Mouse (Mus musculus) erythroid progenitor cell, adult 5-6 weeks (primary cell): ENCODE measurements at regions not wholly inside any gene's neighbourhood (a gene's known extent, or its start where the extent isn't known, plus 50 kb on each side); places are given as distances from the start of the nearest gene placed in this dataset.
"Not testable (repeated sequence)": the region's sequence is repeated elsewhere in the genome, so short reads cannot be mapped to it uniquely, and the experiment has no call there.

Experiments
- ATAC-seq: replicated peaks from 2 replicates; pipeline ENCODE4 v1.8.0; 2016; ENCODE audit warnings: moderate number of reproducible peaks, mild to moderate bottlenecking, moderate TSS enrichment, inconsistent platforms; ENCODE audit not compliant: poor library complexity, low FRiP score, severe bottlenecking

DNA sequence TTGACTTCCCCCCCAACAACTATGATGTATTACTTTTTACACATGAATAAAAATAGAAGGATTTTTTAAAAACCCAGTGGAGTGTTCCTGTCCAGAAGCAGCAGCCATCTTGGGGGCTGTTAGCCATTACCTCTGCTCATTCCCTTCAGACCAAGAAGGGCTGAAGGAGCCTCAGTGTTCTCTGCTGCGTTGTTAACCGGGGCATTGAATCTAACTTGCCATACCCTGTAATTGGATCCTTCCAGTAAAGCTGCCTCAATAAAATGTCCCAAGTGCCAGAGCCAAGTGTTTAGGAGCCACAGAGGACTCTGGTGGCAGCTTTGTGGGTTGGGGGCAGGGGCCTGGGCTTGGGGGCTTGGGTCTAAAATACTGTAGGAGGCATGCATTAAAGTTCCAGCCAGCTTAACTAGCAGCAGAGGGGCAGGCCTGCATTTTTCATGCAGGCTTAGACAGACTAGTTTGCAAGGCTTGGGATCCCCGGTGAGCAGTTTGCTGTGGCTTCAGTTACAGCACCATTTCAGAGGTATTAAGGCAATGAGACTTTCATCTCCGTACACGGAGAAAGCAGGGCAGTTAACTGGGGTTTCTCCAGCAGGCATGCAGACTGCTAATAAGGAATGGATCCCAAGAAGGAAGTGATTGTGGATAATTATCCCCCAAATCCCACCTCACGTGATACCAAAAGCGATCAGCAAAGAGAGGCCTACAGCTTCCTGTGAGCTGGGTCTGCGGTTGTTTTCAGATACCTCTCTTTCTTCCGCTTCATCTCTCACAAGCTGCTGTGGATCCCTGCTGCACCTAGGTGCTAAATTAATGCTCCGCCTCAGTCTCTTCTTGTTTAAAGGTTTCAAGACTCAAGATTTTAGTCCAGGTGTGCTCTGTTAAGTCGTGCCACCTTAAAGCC is 462.4 kb upstream of the Clint1 start:
- no peak for ATAC-seq

DNA sequence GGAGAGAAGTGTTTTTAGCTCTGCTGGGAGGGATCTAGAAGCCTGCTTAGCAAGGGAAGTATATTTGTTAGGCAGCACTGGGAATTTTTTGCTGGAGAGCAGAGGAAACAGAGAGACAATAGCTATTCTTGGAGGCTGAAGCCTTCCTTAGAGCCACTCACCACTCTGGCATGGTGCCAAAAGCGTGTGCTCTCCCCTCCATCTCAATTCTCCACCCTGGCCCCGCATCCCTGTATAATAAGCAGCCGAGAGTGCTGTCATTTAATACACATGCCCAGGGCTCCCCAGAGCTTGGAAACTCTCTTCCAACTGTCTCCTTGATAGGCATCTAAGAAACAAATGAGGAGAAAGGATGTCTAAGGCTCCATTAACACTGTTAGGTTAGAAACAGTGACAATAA is 455.8 kb upstream of the Clint1 start:
- no peak for ATAC-seq

GRCm38 (mm10) chr11:45398188-45398587 is 453.7 kb upstream of the Clint1 start:
- no peak for ATAC-seq

DNA sequence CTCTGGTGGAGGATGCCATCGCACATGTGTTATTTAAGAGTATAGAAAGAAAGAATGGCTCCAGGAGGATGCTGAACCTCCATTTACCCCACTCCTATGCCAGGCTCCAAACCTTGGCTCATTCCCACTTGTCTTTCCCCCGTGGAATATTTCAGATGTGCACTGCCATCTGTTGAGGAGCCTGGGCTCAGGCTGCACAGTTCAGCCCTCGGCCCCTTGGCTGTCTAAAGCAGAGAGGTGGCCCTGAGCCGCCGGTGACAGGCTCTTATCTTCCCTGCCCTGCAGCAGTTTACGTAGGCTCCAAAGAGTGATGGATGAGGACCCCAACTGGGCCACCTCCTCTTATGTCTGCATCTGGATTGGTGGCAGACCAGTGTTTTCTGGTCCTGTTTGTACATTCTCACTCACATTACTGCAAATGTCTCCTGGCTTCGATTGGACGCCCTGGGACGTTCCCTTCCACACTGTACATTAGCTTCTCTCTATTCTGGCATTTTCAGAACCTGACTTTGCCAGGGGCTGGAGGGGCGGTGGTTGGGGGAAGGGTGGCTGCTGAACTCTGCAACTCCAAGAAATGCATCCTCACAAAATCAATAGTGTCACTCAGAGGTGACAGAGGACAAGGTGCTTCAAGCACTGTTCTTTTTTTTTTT is 447.3 kb upstream of the Clint1 start:
- ATAC-seq = no peak

DNA sequence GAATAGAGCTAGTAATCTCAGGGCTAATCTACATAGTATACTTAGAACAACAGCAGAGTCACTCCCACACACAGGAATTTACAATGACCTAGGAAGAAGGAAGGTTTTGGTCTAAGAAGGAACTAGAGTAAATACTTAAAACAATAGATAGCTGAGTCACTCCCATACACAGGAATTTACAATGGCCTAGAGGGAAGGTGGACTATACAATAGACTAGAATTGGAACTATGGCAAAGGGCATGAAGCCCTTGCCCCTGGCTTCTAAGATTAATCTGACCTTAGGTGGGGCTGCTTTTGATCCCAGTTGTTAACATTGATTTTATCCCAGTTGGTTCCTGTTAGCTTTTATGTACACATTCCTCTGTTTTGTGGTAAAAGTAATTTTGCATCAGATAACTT is 427.8 kb upstream of the Clint1 start:
- ATAC-seq = not testable (repeated sequence)

DNA sequence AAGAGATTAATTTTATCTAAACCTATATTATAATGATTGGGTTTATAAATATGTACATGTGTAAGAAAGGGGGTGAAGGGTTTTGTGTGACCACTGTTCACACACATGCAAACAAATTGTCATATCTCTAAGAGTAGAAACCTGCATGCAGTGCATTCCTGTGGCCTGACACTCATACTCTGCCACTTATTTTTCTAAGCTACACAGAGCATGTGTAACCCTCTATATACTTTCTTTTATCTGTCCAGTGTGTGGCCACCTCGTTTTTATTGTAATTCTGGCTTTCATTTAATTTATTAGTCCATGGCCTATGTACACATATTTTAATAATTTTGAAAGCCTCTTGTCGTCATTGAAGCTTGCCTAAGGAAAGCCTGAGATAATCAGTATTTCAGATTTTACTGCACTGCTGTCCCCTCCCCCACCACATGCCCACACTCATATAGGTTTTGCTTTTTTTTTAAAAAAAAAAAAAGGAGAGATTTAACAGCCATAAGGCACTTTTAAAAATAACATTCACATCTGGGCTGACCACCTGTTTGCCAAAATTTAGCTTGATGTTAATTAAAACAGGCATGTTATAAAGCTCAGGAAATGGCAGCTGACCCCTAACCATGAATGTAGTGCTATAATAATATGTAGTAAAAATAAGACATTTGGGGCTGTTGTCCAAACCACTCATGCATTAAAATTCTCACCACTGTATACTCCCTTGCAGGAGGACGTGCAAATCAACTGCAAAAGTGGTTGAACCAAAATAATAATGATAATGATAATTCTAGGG is 410.7 kb upstream of the Clint1 start:
- ATAC-seq = no peak

DNA sequence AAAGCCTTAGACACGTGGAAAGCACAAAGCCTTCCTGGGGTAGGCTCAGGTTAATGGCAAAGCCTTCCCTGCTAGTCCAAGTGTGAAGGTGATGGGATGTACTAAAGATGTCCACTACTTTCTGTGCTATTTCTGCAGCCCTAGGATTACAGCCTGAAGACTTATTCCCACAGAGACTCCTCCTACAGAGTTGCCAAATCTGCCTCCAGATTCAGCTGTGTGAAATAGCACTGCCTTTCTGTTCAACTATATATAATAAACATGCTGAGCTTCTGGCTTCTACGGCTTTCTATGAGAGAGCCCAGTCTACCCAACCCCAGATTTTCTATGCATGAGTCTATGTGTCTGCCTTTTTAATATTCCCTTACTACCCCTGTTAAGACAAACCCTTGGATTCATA is 405.3 kb upstream of the Clint1 start:
- ATAC-seq = no peak

DNA sequence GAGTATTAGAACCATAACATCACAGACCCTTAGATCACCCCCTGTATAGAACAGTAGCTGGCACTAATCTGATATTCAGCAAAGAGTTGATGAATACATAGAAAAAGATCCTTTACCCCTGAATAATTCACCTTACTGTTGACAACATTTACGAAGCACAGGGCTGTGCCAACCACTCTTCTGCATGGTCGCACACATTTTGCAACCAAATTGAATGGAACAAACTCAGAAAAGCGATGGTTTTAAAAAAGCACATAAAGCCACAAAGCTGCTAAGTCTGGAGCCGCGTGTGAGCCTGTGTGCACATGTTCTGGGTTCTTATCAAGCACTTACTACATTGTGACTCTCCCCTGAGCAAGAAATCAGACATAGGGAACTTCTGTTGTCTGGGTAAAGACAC is 397.6 kb upstream of the Clint1 start:
- ATAC-seq = no peak

DNA sequence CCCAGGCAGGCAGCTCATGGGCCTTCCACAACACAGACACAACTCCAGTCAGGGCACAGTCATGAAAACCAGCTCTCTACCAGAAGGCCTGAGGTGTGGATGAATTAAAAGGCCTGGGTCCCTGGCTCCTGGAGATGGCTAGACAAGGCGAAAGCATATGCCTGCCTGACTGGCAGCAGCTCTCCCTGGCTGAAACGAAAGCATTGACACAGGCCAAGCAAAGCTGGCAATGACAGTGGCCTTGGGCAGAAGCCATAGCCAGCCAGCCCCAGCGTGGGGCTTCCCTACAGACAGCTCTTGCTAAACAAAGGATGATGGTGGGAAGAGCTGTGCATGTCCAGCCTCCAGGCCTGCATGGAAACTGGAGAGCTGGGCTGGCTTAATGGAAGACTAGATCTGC is 396.9 kb upstream of the Clint1 start:
- no peak for ATAC-seq

- ATAC-seq = no peak
Observed at GRCm38 (mm10) chr11:45456724-45457123, 395.1 kb upstream of the Clint1 start.

DNA sequence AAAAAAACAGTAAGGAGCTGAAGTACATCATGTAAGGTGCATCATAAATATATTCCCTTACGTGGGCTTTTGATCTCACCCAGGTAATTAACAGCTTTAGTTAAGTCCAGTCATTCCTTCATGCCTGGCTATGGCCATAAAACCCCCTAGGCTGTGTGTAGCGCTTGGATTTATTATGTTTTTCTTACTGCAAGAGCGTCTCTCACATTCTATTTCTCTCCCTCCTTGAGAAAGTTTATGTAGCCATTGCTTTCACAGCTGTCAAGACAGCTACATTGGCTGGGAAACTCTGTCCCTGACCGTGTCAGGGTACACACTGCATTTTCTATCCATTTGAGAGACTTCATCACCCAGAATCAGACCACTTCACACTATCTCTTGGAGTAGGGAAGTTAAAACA is 394.3 kb upstream of the Clint1 start:
- ATAC-seq = no peak

DNA sequence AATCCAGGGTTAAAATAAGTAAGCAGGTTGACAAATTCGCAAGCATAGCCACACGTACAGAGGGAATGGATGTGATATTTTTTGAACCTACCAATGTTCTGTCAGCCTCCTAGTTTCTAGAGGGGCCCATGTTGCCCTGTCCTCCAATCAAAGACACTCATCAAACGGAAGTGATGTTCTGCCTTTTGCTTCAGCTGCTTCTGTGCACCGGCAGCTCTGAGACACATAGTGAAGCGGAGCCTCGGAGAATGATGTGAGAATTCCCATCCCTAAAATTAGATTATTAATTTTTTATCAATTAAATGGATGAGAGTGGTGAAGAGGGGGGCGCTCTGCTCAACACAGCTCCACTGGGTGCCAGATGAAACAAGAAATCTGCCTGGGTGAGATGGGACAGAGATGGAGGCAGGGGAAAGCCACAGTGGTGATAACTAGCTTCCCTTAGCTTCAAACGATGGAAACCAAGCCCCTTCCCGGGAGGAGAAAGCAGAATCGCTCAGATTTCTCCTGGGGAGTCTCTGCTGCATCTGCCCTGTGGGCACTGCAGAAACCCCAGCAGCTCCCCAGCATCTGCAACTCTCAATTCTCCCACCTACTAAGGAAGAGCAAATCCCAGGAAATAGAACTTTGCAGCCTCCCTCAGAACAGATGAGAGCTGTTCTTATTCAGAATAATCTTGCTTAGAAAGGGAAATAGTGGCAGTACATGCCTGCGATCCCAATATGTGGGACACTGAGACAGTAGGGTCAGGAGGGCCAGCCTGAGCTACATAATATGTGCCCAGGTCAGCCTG is 391.7 kb upstream of the Clint1 start:
- ATAC-seq = no peak

GRCm38 (mm10) chr11:45464501-45464900 is 387.4 kb upstream of the Clint1 start:
- ATAC-seq = no peak

DNA sequence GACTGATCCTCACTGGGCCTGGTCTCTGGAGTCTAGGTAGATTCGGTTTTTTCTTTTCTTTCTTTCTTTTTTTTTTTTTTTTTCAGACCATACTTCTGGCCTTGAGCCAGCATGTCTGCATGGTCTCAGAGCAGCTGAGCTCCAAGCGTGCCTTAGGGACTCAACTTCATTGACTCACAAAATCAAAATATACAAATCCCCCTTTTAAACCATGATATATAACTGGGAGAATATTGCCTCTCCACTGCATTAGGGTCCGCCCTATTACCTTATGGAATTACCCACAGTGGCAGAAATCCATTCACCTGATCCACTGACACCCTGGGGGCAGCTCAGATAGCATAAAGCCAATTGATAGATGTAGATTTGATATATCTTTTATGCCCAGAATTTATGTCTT is 385.5 kb upstream of the Clint1 start:
- no peak for ATAC-seq

- no peak for ATAC-seq
Observed at GRCm38 (mm10) chr11:45472171-45472570, 379.7 kb upstream of the Clint1 start.

GRCm38 (mm10) chr11:45476917-45477316 is 374.9 kb upstream of the Clint1 start:
- no peak for ATAC-seq

- ATAC-seq = no peak
Observed at GRCm38 (mm10) chr11:45485950-45486349, 365.9 kb upstream of the Clint1 start.

GRCm38 (mm10) chr11:45491021-45491967 is 360.6 kb upstream of the Clint1 start:
- ATAC-seq = no peak

DNA sequence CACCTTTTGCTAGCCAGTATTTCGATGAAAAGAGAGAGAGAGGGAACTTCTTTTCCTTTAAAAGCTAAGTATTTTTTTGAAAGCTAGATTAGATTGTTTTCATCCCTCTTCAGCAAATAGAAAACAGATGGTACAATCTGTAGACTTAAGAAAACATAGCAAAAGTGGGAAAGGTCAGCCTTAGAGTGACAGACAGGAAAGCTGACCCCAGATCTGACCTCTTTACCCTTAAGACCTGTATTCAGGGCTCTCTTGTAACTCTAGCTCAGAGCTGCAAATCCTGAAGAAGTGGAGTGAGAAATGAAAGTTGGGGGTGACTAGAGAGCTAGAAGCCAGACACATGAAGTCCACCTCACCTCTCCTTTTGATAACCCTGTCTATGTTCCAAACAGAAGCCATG is 356.6 kb upstream of the Clint1 start:
- no peak for ATAC-seq
